Mouse (Mus musculus) thymus, adult 2 months (tissue): ENCODE data around the gene Gm21905. TPM values are rescaled to one million over a fixed set of nuclear protein-coding genes. Genes with fewer than 3 reads are reported as not detected.

ENCODE experiments used
- DNase-seq: peaks from one replicate; pipeline ENCODE4 v3.0.0; 2021
- H3K27ac ChIP-seq: fragments of 200-500 bp; 2 replicates; pipeline ENCODE4 v1.5.1; 2012; ENCODE audit warnings: low read length, control low read depth; ENCODE audit not compliant: control insufficient read depth, insufficient read depth
- H3K27me3 ChIP-seq: fragments of 200-500 bp; 2 replicates; pipeline ENCODE4 v1.6.1; 2012; ENCODE audit warnings: mild to moderate bottlenecking, low read length, moderate library complexity, mixed read lengths; ENCODE audit not compliant: control insufficient read depth, insufficient read depth
- H3K36me3 ChIP-seq: fragments of 200-500 bp; 2 replicates; pipeline ENCODE4 v1.6.1; 2012; ENCODE audit warnings: mild to moderate bottlenecking, low read length, moderate library complexity; ENCODE audit not compliant: control insufficient read depth, insufficient read depth
- H3K4me1 ChIP-seq: fragments of 200-500 bp; replicated peaks from 2 replicates; pipeline ENCODE4 v1.6.1; 2012; ENCODE audit warnings: low read length; ENCODE audit not compliant: control insufficient read depth, insufficient read depth
- H3K4me3 ChIP-seq: fragments of 200-500 bp; 2 replicates; pipeline ENCODE4 v1.5.1; 2012; ENCODE audit warnings: mild to moderate bottlenecking, low read length, control low read depth, moderate library complexity; ENCODE audit not compliant: control insufficient read depth, insufficient read depth
- CTCF ChIP-seq: fragments of 200-500 bp; IDR thresholded peaks from 2 replicates; pipeline ENCODE4 v1.5.1; 2012; ENCODE audit warnings: mild to moderate bottlenecking, control low read depth, low read length, moderate library complexity, borderline replicate concordance; ENCODE audit not compliant: control insufficient read depth, poor library complexity, insufficient read depth; ENCODE audit errors: extremely low read depth
- POLR2A ChIP-seq: fragments of 200-500 bp; IDR thresholded peaks from 2 replicates; pipeline ENCODE4 v1.6.1; 2012; ENCODE audit warnings: mild to moderate bottlenecking, low read length, control low read depth, moderate library complexity; ENCODE audit not compliant: control insufficient read depth, poor library complexity, insufficient read depth; ENCODE audit errors: extremely low read depth
- WGBS: fragments of 180-500 bp; shearing (Covaris S2); methylation state at CpG from one replicate; pipeline ENCODE4 v1.1.7; 2018; 5-methylcytosine and 5-hydroxymethylcytosine counted together
- polyA plus RNA-seq: library from polyadenylated mRNA; depleted of rRNA; stranded (reverse); fragments of >200 nt; gene quantifications from 2 replicates; pipeline ENCODE4 v1.2.3, GENCODE M21; 2012; rRNA removed

Gm21905 gene
- not detected in 2 replicates for polyA plus RNA-seq

DNA sequence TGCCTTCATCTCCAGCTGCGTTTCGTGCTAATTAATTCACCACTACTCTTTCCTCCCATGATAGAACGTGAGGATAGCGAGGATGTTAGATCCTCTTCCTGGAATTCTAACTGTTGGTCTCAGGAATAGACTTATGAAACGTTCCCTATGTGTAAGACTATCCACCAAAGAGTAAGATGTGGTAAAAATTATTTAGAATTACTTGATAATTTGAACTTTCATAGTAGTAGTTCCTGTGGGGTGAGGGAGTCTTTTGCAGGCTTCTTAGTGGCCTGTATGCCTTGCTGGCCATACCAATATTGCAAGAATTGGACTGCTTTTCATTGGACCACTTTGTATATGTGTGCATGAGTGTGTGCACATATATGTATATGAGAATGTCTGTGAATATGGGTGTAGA lies at the start of gene Gm21905:
Gm21905 (minus strand) TSS at position 101 of the 400 bp plus-strand sequence.
- TF ChIP-seq POLR2A (no peak), CTCF (no peak)
- Histone ChIP-seq H3K27me3 (no peaks in the 10 kb centered on the region), H3K27ac (no peak within 1 kb of the TSS), H3K36me3 (no peaks in the 10 kb centered on the region), H3K4me3 (no peak within 1 kb of the TSS), H3K4me1 (no peaks in the 10 kb centered on the region)
- DNase-seq = no peak
- WGBS = 92% methylated on average over 5 of the region's 5 CpGs

- no peak overlapping the region for H3K4me3 ChIP-seq
- no peaks in the 10 kb centered on the region for H3K27me3 ChIP-seq
- H3K36me3 ChIP-seq = no peaks in the 10 kb centered on the region
- H3K4me1 ChIP-seq = no peaks in the 10 kb centered on the region
- no peak for TF ChIP-seq CTCF
- no peak for TF ChIP-seq POLR2A
- no peak overlapping the region for H3K27ac ChIP-seq
- no peak for DNase-seq
These were observed 44.2 kb upstream of the Gm21905 start for GRCm38 (mm10) chr5:67990426-67990825.

GRCm38 (mm10) chr5:67981946-67982526 lies 35.8 kb upstream of the Gm21905 start:
- Histone ChIP-seq H3K4me1 (no peaks in the 10 kb centered on the region), H3K36me3 (no peaks in the 10 kb centered on the region), H3K4me3 (no peak overlapping the region), H3K27ac (no peak overlapping the region), H3K27me3 (no peaks in the 10 kb centered on the region)
- TF ChIP-seq CTCF (no peak), POLR2A (no peak)
- no peak for DNase-seq
- 35% methylated on average over 3 of the region's 3 CpGs for WGBS

GRCm38 (mm10) chr5:67969536-67969935 lies 23.3 kb upstream of the Gm21905 start:
- TF ChIP-seq CTCF = no peak
- no peak for TF ChIP-seq POLR2A
- Histone ChIP-seq H3K36me3 (no peaks in the 10 kb centered on the region), H3K27me3 (no peaks in the 10 kb centered on the region), H3K4me3 (no peak overlapping the region), H3K27ac (no peak overlapping the region), H3K4me1 (no peaks in the 10 kb centered on the region)
- WGBS = 96% methylated on average over 7 of the region's 7 CpGs
- DNase-seq = no peak

GRCm38 (mm10) chr5:67961708-67962629 lies 15.7 kb upstream of the Gm21905 start:
- no peak for DNase-seq
- Histone ChIP-seq H3K4me3 (no peak overlapping the region), H3K27ac (no peak overlapping the region), H3K27me3 (no peaks in the 10 kb centered on the region), H3K4me1 (no peaks in the 10 kb centered on the region), H3K36me3 (no peaks in the 10 kb centered on the region)
- WGBS = 92% methylated on average over 7 of the region's 7 CpGs
- no peak for TF ChIP-seq POLR2A

GRCm38 (mm10) chr5:67955486-67955885 lies 9.3 kb upstream of the Gm21905 start:
- no peak for DNase-seq
- no peaks in the 10 kb centered on the region for H3K4me1 ChIP-seq
- no peak overlapping the region; the same call in 1 of the 2 replicates for H3K27ac ChIP-seq
- H3K36me3 ChIP-seq = no peaks in the 10 kb centered on the region
- TF ChIP-seq CTCF (no peak), POLR2A (no peak)
- WGBS = 94% methylated on average over 7 of the region's 7 CpGs
- no peaks in the 10 kb centered on the region for H3K27me3 ChIP-seq
- no peak overlapping the region for H3K4me3 ChIP-seq
